Mouse (Mus musculus) inflammation-experienced regulatory T-cells (primary cell): ENCODE measurements around the gene Psmd12. TPM values are rescaled to one million over a fixed set of nuclear protein-coding genes. Genes with fewer than 3 reads are reported as not detected.

ENCODE experiments used
- polyA plus RNA-seq, 2 experiments: library from polyadenylated mRNA; unstranded; fragments of 100-300 nt; shearing (Covaris generic); gene quantifications; one replicate each; pipeline ENCODE4 v1.2.1; 2017

Psmd12 gene
- 100 to 1,000 TPM; 120 to 125 TPM for polyA plus RNA-seq

GRCm38 (mm10) chr11:107479053-107479861, at the start of gene Psmd12:
TSS of gene Psmd12 (plus strand) at chr11:107479484.

DNA sequence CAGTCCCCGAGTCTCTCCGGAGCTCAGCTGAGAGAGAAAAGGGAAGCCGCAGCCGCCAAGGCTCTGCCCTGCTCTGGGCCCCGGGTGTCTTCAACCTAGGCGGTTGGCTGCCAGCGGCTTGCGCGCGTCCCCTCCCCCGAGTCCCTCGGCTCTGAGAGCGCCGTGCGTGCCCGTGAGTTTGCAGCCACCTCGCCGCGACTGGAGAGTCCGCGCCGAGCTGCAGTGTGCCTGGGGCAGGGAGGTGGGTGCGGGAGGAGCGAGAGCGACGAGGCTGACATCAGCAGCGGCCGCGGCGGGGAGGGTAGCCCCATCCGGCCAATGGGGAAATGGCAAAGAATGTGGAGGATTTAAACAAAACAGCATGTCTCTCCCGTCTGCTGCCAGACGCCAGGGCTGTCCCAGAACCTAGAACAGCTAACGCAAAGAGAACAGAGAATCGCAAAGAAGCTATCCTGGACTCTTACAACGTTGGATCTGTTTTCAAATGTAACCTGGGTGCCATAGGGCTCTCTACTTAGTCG, 8.7 kb upstream of the Psmd12 start, which contains the start of gene Pitpnc1:
TSS of gene Pitpnc1 (minus strand) at position 179 of the 521 bp plus-strand sequence.

DNA sequence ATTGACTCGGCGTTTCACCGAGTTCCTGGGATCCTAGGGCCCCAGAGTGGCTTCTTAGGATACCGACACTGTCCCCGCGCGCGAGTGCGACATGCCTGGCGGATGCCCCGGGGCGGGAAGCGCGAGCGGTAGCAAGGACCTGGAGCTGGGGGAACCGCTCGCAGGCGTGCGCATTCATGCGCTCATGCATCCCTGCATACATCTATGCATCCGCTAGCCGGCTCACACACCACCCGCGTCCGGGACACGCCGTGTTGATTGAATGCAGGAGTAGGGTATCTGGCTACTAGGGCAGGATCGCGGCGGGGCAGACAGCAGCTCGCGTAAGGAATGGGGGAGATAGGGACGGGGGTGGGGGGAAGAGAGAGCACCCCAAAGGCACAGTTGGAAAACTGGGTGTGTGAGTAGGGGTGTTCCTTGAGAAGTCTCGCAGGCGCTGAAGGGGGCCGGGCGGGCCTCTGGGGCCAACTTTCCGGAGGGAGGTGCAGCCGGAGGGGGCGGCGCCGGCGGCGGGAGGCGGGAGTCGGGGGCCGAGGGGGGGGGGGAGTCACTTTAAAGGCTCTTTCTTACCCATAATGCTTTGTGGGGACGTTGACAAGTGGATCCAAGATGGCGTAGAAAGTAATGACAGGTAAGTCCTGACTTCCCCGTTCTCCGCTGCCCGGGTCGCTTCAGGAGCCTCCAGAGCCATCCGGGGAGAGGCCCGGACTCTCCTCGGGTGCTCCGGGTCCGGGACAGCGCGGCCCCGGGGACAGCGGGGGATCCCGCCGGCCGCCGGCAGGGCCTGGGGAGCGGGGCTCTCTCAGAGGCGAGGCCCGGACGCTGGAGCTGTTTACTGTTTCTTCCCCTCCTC, 68.3 kb downstream of the Psmd12 start, which contains the start of gene Helz:
TSS of gene Helz (plus strand) at position 580 of the 853 bp plus-strand sequence.

Other genes starting within 250 kb of the Psmd12 start
- gene Pitpnc1, start 8.8 kb upstream of the Psmd12 start, polyA plus RNA-seq, result 10 to 100 TPM; 53.3 to 64.8 TPM
- 10 to 100 TPM; 40.3 to 42.4 TPM for gene Helz, start 68.4 kb downstream of the Psmd12 start, polyA plus RNA-seq
- gene Cacng1, start 237.0 kb downstream of the Psmd12 start, polyA plus RNA-seq, result under 1 TPM in 1 of 2 experiments, not detected in 1; 0.31 TPM